Mouse (Mus musculus) heart, postnatal 36 days (tissue): Measurements from ENCODE around the gene Parvb. TPM values are rescaled to one million over a fixed set of nuclear protein-coding genes. Genes with fewer than 3 reads are reported as not detected.
A peak's percentile ranks its signal among the peaks of the same experiment; 100 is the strongest.

Source experiments
- DNase-seq, 2 experiments: peaks; one replicate each; pipeline ENCODE4 v3.0.0; 2021 to 2022
- intact Hi-C: fragments of 180-260 bp; cut with DNase I; formaldehyde crosslinking; loops from one replicate; pipeline ENCODE4 v1.15.1; 2025
- total RNA-seq, 2 experiments: library from RNA; stranded (reverse); gene quantifications; 2 replicates each; pipeline ENCODE4 v1.2.3; 2021

Gene Parvb
- total RNA-seq, 2 experiments from 2014 or later: 110 to 142 TPM

DNA sequence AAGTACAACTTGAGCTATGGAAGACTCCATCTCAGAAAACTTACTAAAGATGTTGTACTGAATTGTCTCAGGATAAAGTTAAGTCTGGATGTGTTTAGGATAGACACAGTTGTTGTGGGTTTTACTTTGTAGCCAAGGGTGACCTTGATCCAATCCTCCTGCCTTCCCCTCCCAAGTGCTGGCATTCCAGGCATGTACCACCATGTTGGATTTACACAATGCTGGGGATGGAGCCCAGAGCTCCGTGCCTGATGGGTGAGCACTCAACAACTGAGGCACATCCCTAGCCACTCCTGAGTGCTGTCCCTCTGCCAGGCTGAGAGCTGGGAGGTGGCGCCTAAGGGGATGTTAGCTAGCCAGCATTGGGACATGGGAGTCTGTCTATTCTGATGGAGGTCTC lies 16.6 kb upstream of the Parvb start:
- intact Hi-C loops: loop anchor here (10.0 kb wide), 1 partner anchor 220 kb away; no protein-coding TSS in a partner anchor
- no peak for DNase-seq

DNA sequence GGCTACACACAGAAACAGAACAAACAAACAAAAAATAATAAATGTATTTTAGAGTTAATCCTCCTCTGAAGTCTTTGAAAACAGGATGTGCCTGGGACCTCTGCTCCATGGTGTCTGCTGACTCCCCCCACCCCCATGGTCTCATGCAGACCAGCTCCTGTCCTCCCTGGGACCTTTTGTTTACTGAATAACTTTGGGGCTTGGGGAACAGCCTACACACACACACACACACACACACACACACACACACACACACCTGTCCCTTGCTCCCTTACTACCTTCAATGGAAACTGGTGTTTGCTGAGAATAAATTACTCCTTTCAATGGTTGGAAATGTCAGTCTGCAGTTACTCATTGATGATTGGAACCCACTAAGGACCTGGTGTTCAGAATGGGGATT lies 15.8 kb upstream of the Parvb start:
- DNase-seq: no peak
- intact Hi-C loops: loop anchor here (10.0 kb wide), 1 partner anchor 219 kb away; no protein-coding TSS in a partner anchor

DNA sequence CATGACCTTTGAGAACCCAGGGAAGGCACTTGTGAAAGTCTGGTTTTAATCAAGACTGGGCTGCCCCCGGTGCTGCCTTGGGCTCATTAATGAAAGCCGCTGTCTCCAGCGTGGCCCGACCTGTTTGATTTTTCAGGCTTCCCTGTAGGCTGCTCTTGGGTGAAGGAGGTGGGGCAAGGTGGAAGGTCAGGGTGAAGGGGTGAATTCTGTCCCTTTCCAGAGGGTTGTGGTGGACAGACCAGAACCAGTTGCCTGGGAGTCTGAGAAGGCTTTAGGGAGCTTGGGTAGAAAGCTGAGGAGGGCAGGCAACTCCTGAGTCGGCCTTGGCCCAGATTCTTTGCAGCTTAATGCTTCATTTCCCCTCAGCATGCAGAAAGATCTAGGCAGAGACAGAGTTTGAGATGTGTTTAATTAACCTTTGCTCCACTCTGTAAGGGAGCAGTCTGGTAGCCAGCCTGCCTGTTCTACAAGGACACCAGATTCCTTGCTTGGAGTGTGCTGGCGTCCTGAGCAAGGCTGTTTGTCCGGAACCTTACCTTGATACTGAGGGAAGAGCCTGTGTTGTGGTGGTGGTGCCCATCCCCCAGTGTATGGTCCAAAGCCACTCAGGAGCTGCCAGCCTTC lies 15.3 kb upstream of the Parvb start:
- no peak for DNase-seq
- intact Hi-C loops: loop anchor here (10.0 kb wide), 1 partner anchor 218 kb away; no protein-coding TSS in a partner anchor

DNA sequence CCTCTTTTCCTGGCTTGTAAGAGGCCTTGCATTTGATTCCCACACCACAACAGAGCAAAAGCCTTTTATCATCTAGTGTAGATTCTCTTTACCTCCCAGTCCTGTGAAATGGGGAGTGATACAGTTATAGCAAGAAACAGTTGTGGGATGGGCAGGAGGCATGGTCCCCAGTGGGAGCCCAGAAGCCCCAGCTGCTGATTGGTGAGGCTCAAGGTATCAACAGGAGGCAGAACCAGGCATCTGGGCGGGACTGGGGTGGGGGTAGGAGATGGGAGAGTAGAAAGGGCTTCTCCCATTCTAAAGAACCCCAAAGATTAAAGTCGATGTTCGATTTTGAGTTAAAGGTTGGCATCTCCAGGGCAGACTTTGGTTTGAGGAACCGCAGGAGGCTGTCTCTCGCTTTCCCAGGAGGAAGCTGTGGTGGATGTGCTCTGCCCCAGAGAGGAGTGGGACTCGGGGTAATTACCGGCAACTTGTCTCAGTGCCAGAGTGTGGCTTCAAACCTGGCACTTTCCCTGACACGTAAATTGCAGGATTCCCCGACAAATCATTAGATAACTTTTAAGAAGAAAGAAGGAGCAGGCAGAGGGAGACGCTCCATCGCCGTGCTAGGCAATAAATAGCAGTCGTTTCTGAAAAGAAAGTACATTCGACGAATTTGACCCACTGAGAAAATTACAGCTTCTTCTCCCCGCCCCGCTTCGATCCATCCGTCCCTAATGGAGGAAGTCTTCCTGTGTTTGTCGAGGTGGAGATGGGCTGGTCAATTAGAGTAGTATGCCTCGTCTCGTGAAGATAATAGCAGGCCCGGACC lies 13.7 kb upstream of the Parvb start:
- no peak for DNase-seq
- intact Hi-C loops: loop anchor here (10.0 kb wide), 1 partner anchor 217 kb away; no protein-coding TSS in a partner anchor

DNA sequence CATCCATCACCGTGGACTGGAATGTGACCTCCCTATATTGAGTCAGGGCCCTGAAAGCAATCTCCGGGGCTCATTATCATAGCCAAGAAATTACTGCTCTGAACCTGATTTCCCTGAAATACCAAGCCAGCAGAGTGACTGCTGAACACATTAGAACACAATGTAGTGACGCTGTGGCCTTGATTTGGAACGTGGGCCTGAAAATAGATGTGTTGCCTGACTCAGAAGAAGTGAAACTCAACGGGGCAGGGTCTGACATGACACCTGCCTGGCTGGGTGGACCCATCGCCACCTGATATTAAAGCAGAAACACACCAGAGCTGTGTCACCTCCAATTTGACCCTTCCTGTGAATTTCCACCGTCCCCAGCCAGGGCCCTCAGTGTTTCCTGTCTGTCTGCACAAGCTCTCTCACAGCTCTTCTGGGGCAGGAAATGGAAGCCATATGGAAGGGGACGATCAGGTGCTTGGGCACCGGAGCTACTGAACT lies 13.0 kb upstream of the Parvb start:
- peak in 1 of 2 experiments; percentile 32 for DNase-seq
- intact Hi-C loops: loop anchor here (10.0 kb wide), 1 partner anchor 216 kb away; no protein-coding TSS in a partner anchor

DNA sequence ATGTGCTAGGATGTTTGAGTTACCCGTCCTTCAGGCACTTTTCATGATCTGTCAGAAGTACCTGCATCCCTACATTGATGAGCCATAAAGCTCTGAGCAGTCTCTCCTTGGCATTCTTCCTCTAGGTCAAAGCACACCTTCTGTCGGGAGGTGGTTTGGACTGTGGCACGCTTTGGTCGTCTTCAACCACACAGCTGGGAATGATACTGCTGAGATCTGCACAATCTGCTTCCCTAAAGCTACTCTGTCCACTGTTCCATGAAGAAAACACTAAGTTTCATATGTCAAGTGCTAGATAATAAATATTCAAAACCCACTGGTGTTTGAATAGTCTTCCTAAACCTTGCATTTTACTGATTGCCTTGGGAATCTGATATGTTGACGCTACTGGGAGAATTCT lies 10.3 kb upstream of the Parvb start:
- DNase-seq: no peak
- intact Hi-C loops: no loop called here

DNA sequence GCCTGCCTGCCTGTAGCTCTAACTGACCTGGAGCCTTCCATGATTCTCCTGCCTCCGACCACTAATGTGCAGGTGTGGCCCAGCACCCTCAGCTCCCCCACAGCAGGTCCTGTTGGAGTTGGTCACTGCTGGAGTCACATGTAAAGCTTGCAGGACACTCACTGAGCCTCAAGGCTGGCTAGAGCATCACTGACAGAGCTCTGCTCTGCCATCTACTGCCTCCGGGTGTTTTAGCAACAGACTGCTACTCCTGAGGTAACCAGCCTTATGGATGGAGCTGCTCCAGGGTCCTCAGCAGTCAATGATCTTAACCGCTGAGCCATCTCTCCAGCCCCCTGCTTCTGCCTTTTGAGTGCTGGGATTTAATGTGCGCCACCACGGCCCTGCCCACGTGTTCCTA lies 8.4 kb upstream of the Parvb start:
- no peak for DNase-seq
- intact Hi-C loops: no loop called here

DNA sequence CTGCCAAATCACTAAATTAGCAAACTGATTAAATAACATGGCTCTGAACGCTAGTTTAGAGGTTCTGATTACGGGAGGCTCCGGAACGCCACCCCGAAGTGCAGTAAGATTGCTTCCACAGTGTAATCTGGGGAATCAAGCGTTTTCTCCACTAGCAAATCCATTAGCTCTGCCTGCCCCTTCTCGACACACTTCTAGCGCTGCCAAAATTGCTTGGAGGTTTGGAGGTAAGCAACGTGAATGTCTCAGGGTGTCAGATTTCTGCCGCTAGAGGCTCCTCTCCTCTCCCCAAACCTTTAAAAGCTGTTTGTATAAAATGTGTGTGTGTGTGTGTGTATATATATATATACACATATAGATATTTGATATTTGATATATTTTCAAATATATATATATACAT lies 7.1 kb upstream of the Parvb start:
- DNase-seq: no peak
- intact Hi-C loops: loop anchor here (5.0 kb wide), 1 partner anchor 38 kb away; no protein-coding TSS in a partner anchor

DNA sequence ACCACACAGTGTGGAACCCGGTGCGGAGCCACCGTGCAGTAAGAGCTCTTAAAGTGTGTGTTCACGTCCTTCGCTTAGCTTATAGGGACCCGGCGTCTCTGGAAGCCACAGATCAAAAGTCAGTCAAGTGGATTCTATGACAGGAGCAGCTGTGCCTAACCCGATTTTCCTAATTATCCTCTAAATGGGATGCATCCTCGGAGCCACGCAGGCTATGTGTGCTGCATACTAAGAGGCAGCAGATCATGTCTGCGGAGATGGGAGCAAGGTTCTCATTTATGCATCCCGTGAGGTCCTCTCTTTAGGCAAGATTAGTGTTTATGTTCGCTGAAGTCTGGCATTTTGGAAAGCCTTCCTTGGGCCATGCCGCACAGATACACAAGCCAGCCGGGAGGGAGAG lies 4.9 kb upstream of the Parvb start:
- DNase-seq: no peak
- intact Hi-C loops: loop anchor here (5.0 kb wide), 1 partner anchor 35 kb away; no protein-coding TSS in a partner anchor

DNA sequence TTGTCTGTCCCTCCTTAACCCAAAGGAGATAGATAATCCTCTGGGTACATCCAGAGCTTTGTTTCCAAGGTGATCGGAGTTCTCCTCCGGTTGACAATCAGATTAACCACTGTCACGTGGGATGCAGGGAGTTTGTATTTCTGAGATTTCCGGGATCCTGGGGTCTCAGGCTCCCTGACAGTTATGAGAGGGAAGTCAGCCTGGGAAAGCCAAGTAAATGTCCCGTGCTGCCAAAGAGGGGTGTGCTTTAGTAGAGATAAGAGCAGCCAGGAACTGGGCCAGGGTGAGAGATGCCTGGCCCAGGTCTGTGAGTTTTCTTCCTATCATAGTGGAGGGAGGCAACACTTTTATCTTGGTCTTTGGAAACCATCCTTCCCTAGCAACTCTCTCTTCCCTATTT lies 1.2 kb upstream of the Parvb start:
- no peak for DNase-seq
- intact Hi-C loops: loop anchor here (10.0 kb wide), 1 partner anchor 484 kb away; no protein-coding TSS in a partner anchor

DNA sequence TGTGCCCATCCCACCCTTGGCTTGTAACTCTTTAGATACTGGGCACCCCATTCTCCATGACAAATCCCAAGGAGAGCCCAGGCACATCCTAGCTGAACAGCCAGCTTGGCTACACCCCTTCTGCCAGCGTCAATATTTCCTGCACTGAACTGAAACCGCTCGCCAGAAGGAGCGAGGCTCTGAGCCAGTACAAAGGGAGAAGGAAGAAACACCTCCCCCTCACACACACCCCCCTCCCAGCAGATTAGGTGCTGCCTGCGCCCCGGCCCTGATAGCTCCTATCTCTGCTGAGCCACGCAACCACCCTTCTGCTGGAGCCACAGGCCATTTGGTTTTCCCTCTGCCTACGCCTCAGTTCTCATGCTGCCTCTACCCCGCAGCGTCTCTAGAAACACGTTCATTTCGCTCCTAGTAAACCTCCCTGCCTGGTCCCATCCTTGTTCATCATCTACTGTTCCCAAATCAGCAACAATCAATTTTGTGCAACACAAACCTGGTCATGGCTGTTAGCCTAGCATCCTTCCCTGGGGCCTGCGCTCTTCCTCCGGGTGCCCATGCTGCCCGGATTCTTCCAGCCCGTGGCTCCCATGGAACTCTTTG lies 630 bp upstream of the Parvb start:
- peak; percentile 59 for DNase-seq
- intact Hi-C loops: loop anchor here (10.0 kb wide), 1 partner anchor 484 kb away; no protein-coding TSS in a partner anchor

DNA sequence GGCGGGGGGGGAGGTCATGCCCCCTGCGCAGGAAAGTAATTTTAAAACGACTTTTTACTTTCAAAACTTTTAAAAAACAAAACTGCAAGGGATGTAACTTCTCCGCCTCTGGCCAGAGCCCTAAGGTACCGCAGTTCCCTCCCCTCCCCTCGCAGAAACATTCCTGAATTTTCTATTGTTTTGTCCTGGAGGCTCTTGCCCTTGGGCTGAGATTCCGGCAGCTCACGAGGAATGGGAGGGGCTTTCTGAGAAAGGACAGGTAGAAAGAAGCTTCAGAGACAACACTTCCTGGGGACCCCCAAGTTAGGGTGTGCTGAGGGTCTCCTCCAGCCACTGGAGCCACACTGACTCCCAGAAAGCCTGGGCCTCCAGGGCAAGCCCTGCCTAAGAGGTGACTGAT lies 766 bp downstream of the Parvb start:
- intact Hi-C loops: loop anchor here (10.0 kb wide), 1 partner anchor 482 kb away; no protein-coding TSS in a partner anchor
- DNase-seq: no peak

DNA sequence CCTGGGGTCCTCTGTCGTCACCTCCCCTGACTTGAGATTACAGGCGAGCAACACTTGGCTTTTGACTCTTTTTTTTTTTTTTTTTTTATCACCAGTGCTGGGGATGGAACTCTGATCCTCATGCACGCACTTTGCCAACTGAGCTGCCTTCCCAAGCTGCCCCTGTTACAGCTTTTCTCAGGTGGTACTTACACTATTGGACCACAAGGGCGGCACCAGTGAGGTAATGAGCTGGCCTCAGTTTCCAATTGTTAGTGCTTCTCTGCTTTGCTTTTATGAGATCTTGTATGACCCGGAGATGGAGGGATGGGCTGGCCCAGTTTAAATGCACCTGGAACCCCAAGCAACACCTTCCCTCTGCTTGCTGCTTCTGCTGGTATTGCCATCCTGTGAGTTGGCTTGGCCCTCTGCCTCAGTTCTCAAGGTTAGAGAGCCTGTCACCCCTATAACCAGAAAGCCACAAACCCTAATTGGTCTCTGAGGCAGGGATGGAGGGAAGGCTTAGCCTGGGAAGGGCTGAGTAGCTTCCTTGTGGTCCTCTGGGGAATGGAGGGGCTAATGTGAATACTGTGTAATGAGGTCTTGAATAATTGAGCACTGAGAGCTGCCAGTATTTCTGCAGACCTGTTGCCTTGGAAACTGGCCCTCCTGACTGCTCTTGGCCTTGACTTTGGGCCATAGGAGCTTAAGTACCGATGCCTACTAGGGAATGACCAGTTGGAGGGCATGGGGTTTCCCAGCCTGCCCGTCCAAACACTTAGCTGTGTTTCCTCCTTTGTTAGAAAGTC lies 3.1 kb downstream of the Parvb start:
- intact Hi-C loops: loop anchor here (10.0 kb wide), 1 partner anchor 480 kb away; no protein-coding TSS in a partner anchor
- no peak for DNase-seq

DNA sequence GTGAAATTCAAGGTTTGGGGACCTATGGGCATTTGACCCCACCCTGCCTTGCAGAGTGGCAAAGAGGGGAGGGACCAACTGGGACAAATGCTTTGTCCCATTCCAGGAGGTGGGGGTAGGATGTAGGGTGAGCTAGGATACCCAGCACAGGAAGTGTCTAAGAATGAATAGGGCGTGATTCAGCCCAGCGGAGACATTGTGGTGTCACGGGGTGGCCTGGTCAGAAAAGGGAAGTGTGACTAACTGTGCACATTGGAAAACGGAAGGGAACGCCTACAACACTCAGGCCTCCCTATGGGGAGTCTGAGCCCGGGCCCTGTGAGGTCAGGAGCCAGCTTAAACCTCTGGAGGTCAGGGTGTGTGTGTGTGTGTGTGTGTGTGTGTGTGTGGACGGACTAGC lies 3.8 kb downstream of the Parvb start:
- DNase-seq: peak; percentile 62 to 69
- intact Hi-C loops: loop anchor here (10.0 kb wide), 1 partner anchor 479 kb away; no protein-coding TSS in a partner anchor

DNA sequence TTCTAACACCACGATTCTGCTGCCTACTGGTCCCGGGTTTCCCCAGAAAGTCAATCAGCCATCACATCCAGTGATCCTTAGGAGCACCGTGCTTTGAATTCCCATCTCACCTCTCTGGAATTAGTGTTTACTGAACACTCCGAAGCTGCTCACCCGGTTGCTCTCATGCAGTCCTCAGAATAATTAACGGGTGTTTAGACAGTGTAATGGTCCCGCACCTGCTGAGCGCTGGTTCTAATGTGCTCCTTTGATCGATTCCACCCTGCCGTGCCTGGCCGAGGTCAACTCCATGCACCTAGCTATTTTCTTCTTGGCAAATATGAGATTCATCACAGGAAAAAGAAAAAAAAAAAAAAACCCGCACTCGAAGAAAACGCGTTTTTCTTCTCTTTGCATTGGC lies 6.7 kb downstream of the Parvb start:
- intact Hi-C loops: loop anchor here (10.0 kb wide), 1 partner anchor 476 kb away; no protein-coding TSS in a partner anchor
- DNase-seq: no peak

DNA sequence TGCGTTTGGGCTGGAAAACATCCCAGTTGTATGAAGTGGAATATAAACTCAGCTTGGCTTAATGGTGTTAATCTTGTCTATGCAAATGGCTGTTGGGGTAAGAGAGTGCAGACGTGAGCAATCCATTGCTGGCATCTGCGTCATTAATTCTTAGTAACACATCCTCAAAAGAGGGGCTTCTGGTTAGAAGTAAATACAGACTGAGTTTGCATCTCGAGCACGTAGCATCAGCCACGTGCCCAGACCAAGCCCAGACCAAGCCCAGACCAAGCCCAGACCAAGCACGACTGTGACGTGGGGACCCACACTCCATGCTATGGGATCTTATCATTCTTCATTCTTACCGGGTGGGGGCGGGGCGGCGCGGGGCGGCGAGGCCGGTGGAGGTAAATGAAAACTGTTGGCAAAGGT lies 7.2 kb downstream of the Parvb start:
- intact Hi-C loops: loop anchor here (10.0 kb wide), 1 partner anchor 476 kb away; no protein-coding TSS in a partner anchor
- DNase-seq: no peak

DNA sequence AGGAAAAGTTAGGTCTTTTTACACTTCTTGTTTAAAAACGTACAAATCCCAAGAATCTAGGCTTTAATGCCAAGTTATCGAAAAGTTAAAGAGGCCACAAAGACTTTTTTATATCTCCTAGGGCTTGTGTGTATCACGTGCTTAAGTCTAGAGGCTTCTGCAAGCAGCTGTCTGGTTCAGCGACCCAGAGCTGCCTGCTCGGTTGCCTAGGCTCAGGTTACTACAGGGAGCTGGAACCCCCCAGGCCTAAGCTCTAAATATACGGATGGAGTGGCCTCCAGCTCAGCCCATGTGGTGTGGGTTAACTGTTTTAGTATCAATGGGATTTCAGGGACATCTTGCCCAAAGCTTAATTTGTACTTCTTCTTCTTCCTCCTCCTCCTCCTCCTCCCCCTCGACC lies 9.7 kb downstream of the Parvb start:
- no peak for DNase-seq
- intact Hi-C loops: no loop called here

DNA sequence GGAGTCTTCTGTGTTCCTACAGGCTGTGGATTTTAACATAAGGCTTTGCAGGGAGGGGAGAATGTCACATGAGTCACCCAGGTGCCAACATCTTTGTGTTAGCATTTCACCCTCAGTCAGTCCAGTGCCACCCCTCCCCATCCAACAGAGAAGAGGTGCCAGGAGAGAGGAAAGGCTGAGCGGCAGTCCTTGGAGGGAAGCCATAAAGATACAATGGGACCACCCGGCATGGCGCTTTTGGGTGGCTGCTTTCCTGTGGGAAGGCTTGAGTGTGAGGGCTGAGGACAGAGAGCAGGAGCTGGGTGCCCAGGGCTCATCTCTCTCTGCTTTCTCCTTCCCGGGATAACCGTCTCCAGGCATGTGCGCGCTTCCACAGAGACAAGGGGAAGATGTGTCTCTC lies 13.3 kb downstream of the Parvb start:
- no peak for DNase-seq
- intact Hi-C loops: no loop called here

DNA sequence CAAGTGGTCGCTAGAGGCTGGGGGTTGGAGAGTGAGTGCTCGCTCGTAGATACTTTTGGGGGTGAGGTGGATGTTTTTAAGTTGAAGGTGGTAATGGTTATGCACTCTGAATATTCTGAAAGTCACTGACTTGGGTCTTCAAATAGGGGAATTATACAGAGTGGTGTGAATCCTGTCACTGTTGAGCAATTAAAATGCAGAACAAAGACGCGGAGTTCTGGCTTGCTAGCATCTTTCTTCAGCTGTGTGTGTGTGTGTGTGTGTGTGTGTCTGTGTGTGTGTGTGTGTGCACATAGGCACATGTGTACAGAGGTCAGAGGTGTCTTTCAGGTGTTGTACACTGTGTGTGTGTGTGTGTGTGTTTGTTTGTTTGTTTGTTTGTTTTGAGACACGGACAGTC lies 14.4 kb downstream of the Parvb start:
- intact Hi-C loops: no loop called here
- DNase-seq: no peak

DNA sequence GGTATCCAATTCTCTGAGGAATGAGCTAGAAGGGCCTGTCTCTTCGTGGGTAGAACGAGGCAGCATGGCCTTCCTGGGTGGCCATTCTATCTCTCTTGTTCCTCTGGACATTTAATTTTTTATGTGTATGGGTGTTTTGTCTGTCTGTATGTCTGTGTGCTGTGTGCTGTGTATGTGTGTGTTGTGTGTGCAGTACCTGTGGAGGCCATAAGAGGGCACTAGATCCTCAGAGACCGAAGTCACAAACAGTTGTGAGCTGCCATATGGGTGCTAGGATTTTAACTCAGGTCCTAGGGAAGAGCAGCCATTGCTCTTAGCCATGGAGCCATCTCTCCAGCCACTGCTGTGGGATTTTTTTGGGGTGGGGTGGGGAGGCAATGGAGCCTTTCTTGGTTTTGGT lies 15.5 kb downstream of the Parvb start:
- no peak for DNase-seq
- intact Hi-C loops: no loop called here
